Mouse (Mus musculus) stomach, embryonic 15.5 days (tissue): ENCODE measurements around the gene Acot10. TPM values are rescaled to one million over a fixed set of nuclear protein-coding genes. Genes with fewer than 3 reads are reported as not detected.
"Not testable (repeated sequence)": the region's sequence is repeated elsewhere in the genome, so short reads cannot be mapped to it uniquely, and the experiment has no call there.

Experiments used
- ATAC-seq: fragments of 200-750 bp; cut with Nextera tagmentation; 2 replicates; pipeline ENCODE4 v1.8.0; 2017; ENCODE audit warnings: low read depth, moderate number of reproducible peaks, moderate TSS enrichment; ENCODE audit not compliant: insufficient read depth, low FRiP score
- H3K27ac ChIP-seq: fragments of 300-500 bp; sonication (generic); 2 replicates; pipeline ENCODE4 v1.5.1; 2015; ENCODE audit warnings: mild to moderate bottlenecking, inconsistent platforms
- H3K27me3 ChIP-seq: fragments of 300-500 bp; sonication (generic); replicated peaks from 2 replicates; pipeline ENCODE4 v1.6.1; 2015; ENCODE audit warnings: inconsistent platforms
- H3K36me3 ChIP-seq: fragments of 300-500 bp; sonication (generic); 2 replicates; pipeline ENCODE4 v1.6.1; 2015; ENCODE audit warnings: inconsistent platforms
- H3K4me1 ChIP-seq: fragments of 300-500 bp; sonication (generic); 2 replicates; pipeline ENCODE4 v1.6.1; 2015; ENCODE audit warnings: inconsistent platforms
- H3K4me2 ChIP-seq: fragments of 300-500 bp; sonication (generic); 2 replicates; pipeline ENCODE4 v1.6.1; 2015; ENCODE audit warnings: mild to moderate bottlenecking, inconsistent platforms
- H3K4me3 ChIP-seq: fragments of 300-500 bp; sonication (generic); replicated peaks from 2 replicates; pipeline ENCODE4 v1.5.1; 2015; ENCODE audit warnings: inconsistent platforms
- H3K9ac ChIP-seq: fragments of 300-500 bp; sonication (generic); 2 replicates; pipeline ENCODE4 v1.6.1; 2015; ENCODE audit warnings: inconsistent platforms
- H3K9me3 ChIP-seq: fragments of 300-500 bp; sonication (generic); 2 replicates; pipeline ENCODE4 v1.6.1; 2016; ENCODE audit warnings: inconsistent platforms
- WGBS: fragments of 180-500 bp; shearing (Covaris S2); methylation state at CpG from one replicate; pipeline ENCODE4 v1.1.7; 2015; 5-methylcytosine and 5-hydroxymethylcytosine counted together
- polyA plus RNA-seq: library from polyadenylated mRNA; unstranded; fragments of >200 nt; fragmentation: Nextera tagmentation; extraction: Ambion mirVana; gene quantifications from 2 replicates; pipeline ENCODE4 v1.2.1, GENCODE M21; 2015

The Acot10 gene
- polyA plus RNA-seq = 0.18 and 0.63 TPM in 2 replicates

- no peak for ATAC-seq
- no peak within 1 kb of the TSS for H3K27ac ChIP-seq
- H3K9ac ChIP-seq = no peak within 1 kb of the TSS
- H3K36me3 ChIP-seq = no peaks in the 10 kb centered on the region
- no peaks in the 10 kb centered on the region for H3K4me1 ChIP-seq
- WGBS = 91% methylated on average over 10 of the region's 10 CpGs
- H3K4me2 ChIP-seq = no peak within 1 kb of the TSS
- no peaks in the 10 kb centered on the region for H3K27me3 ChIP-seq
- H3K9me3 ChIP-seq = no peaks in the 10 kb centered on the region
- H3K4me3 ChIP-seq = no peak within 1 kb of the TSS
Observed at GRCm38 (mm10) chr15:20666650-20667049, at the start of gene Acot10. TSS of gene Acot10 (minus strand) at chr15:20666750.

GRCm38 (mm10) chr15:20711859-20712258 lies 45.3 kb upstream of the Acot10 start:
- Histone ChIP-seq H3K27ac (no peak overlapping the region), H3K27me3 (no peaks in the 10 kb centered on the region), H3K36me3 (no peaks in the 10 kb centered on the region), H3K4me3 (no peak overlapping the region), H3K9me3 (no peaks in the 10 kb centered on the region), H3K4me1 (no peaks in the 10 kb centered on the region), H3K9ac (no peak overlapping the region), H3K4me2 (no peak overlapping the region)
- 80% methylated on average over 4 of the region's 4 CpGs for WGBS
- no peak for ATAC-seq

- no peak overlapping the region for H3K9ac ChIP-seq
- ATAC-seq = no peak
- no peak overlapping the region for H3K4me3 ChIP-seq
- H3K27me3 ChIP-seq = no peaks in the 10 kb centered on the region
- no peak overlapping the region for H3K27ac ChIP-seq
- H3K4me1 ChIP-seq = no peaks in the 10 kb centered on the region
- H3K9me3 ChIP-seq = no peaks in the 10 kb centered on the region
- no peaks in the 10 kb centered on the region for H3K36me3 ChIP-seq
- no peak overlapping the region for H3K4me2 ChIP-seq
- WGBS = 65% methylated on average over 5 of the region's 5 CpGs
Observed at GRCm38 (mm10) chr15:20696229-20696628, 29.7 kb upstream of the Acot10 start.

- no peaks in the 10 kb centered on the region for H3K9me3 ChIP-seq
- no peaks in the 10 kb centered on the region for H3K36me3 ChIP-seq
- H3K9ac ChIP-seq = no peak overlapping the region
- H3K4me1 ChIP-seq = no peaks in the 10 kb centered on the region
- ATAC-seq = no peak
- no peaks in the 10 kb centered on the region for H3K27me3 ChIP-seq
- no peak overlapping the region for H3K4me2 ChIP-seq
- no peak overlapping the region for H3K27ac ChIP-seq
- no peak overlapping the region for H3K4me3 ChIP-seq
- WGBS = 83% methylated on average over 5 of the region's 5 CpGs
Observed at GRCm38 (mm10) chr15:20684200-20684599, 17.6 kb upstream of the Acot10 start.

- WGBS = 73% methylated on average over 2 of the region's 2 CpGs
- no peak for ATAC-seq
Observed at GRCm38 (mm10) chr15:20682719-20683118, 16.2 kb upstream of the Acot10 start.

GRCm38 (mm10) chr15:20669507-20669906 lies 3.0 kb upstream of the Acot10 start:
- not testable (repeated sequence) for H3K9ac ChIP-seq, H3K27ac ChIP-seq, H3K4me1 ChIP-seq, H3K9me3 ChIP-seq, H3K4me2 ChIP-seq, ATAC-seq, H3K4me3 ChIP-seq, H3K36me3 ChIP-seq, H3K27me3 ChIP-seq
- 57% methylated on average over 2 of the region's 2 CpGs for WGBS

More at GRCm38 (mm10) chr15:20682719-20683118, 16.2 kb upstream of the Acot10 start:
- Histone ChIP-seq H3K27me3 (no peaks in the 10 kb centered on the region), H3K4me3 (no peak overlapping the region), H3K9me3 (no peaks in the 10 kb centered on the region), H3K9ac (no peak overlapping the region), H3K4me2 (no peak overlapping the region), H3K27ac (no peak overlapping the region), H3K36me3 (no peaks in the 10 kb centered on the region), H3K4me1 (no peaks in the 10 kb centered on the region)

- Histone ChIP-seq H3K27ac (no peak overlapping the region), H3K4me1 (no peaks in the 10 kb centered on the region), H3K9ac (no peak overlapping the region), H3K4me2 (no peak overlapping the region), H3K27me3 (no peaks in the 10 kb centered on the region), H3K36me3 (no peaks in the 10 kb centered on the region), H3K4me3 (no peak overlapping the region), H3K9me3 (no peaks in the 10 kb centered on the region)
- ATAC-seq = no peak
- 67% methylated on average over 1 of the region's 1 CpGs for WGBS
Observed at GRCm38 (mm10) chr15:20667989-20668388, 1.4 kb upstream of the Acot10 start.

GRCm38 (mm10) chr15:20667350-20667749 lies 800 bp upstream of the Acot10 start:
- no peak overlapping the region for H3K4me3 ChIP-seq
- no peak for ATAC-seq

GRCm38 (mm10) chr15:20660221-20660620 lies 6.3 kb downstream of the Acot10 start:
- Histone ChIP-seq H3K4me3 (no peak overlapping the region), H3K36me3 (no peaks in the 10 kb centered on the region), H3K9ac (no peak overlapping the region), H3K4me2 (no peak overlapping the region), H3K4me1 (no peaks in the 10 kb centered on the region), H3K27ac (no peak overlapping the region), H3K27me3 (no peaks in the 10 kb centered on the region), H3K9me3 (no peaks in the 10 kb centered on the region)
- WGBS = 76% methylated on average over 2 of the region's 2 CpGs
- ATAC-seq = no peak

More at GRCm38 (mm10) chr15:20667350-20667749, 800 bp upstream of the Acot10 start:
- Histone ChIP-seq H3K9ac (no peak overlapping the region), H3K4me2 (no peak overlapping the region), H3K27ac (no peak overlapping the region), H3K36me3 (no peaks in the 10 kb centered on the region), H3K27me3 (no peaks in the 10 kb centered on the region), H3K9me3 (no peaks in the 10 kb centered on the region), H3K4me1 (no peaks in the 10 kb centered on the region)

- ATAC-seq = no peak
- no peak overlapping the region for H3K27ac ChIP-seq
- no peak overlapping the region for H3K4me2 ChIP-seq
- WGBS = 75% methylated on average over 3 of the region's 3 CpGs
- H3K9me3 ChIP-seq = no peaks in the 10 kb centered on the region
- no peaks in the 10 kb centered on the region for H3K4me1 ChIP-seq
- no peak overlapping the region for H3K4me3 ChIP-seq
- no peaks in the 10 kb centered on the region for H3K36me3 ChIP-seq
- H3K27me3 ChIP-seq = no peaks in the 10 kb centered on the region
- H3K9ac ChIP-seq = no peak overlapping the region
Observed at GRCm38 (mm10) chr15:20642905-20643414, 23.6 kb downstream of the Acot10 start.

- 71% methylated on average over 2 of the region's 2 CpGs for WGBS
- no peak for ATAC-seq
- no peak overlapping the region for H3K4me2 ChIP-seq
- no peak overlapping the region for H3K27ac ChIP-seq
- no peaks in the 10 kb centered on the region for H3K27me3 ChIP-seq
- no peaks in the 10 kb centered on the region for H3K4me1 ChIP-seq
- H3K9ac ChIP-seq = no peak overlapping the region
- H3K36me3 ChIP-seq = no peaks in the 10 kb centered on the region
- no peaks in the 10 kb centered on the region for H3K9me3 ChIP-seq
- H3K4me3 ChIP-seq = no peak overlapping the region
Observed at GRCm38 (mm10) chr15:20639155-20639554, 27.4 kb downstream of the Acot10 start.

- Histone ChIP-seq H3K27me3 (no peaks in the 10 kb centered on the region), H3K4me3 (no peak overlapping the region), H3K4me1 (no peaks in the 10 kb centered on the region), H3K9me3 (no peaks in the 10 kb centered on the region), H3K9ac (no peak overlapping the region), H3K36me3 (no peaks in the 10 kb centered on the region), H3K27ac (no peak overlapping the region), H3K4me2 (no peak overlapping the region)
- 56% methylated on average over 2 of the region's 2 CpGs for WGBS
- ATAC-seq = no peak
Observed at GRCm38 (mm10) chr15:20634593-20634992, 32.0 kb downstream of the Acot10 start.
